8 mouse cellular contexts compared by ENCODE assay signal in genomic region chr8:79639586-79640451, GRCm38 (mm10). TPM values are rescaled to one million over a fixed set of nuclear protein-coding genes. Genes with fewer than 3 reads are reported as not detected.
DNase-seq lines count a peak whose midpoint lies in the region; ATAC-seq lines count a peak whose summit lies in the region.

Otud4 (plus strand) TSS chr8:79639618.

- peak; percentile 82 for ATAC-seq in embryonic facial prominence, embryonic 12.5 days (ENCODE audit: insufficient number of reproducible peaks, insufficient read depth, low FRiP score, low TSS enrichment)
- peak; percentile 77 for ATAC-seq in midbrain, embryonic 11.5 days (ENCODE audit: low FRiP score)

- peaks cover 21% of the 10 kb centered on the region for H3K4me1 ChIP-seq in embryonic facial prominence, embryonic 12.5 days
- peaks cover 27% of the 10 kb centered on the region for H3K4me1 ChIP-seq in limb, embryonic 10.5 days
- H3K4me1 ChIP-seq in midbrain, embryonic 11.5 days (ENCODE audit: control insufficient read depth, insufficient read depth, low read length) = peaks cover 24% of the 10 kb centered on the region

- H3K4me3 ChIP-seq in embryonic facial prominence, embryonic 12.5 days = peak within 1 kb of the TSS; percentile 81
- peak within 1 kb of the TSS; percentile 76 for H3K4me3 ChIP-seq in limb, embryonic 10.5 days
- peak within 1 kb of the TSS; percentile 93 for H3K4me3 ChIP-seq in midbrain, embryonic 11.5 days (ENCODE audit: low read depth, low read length)

- H3K36me3 ChIP-seq in embryonic facial prominence, embryonic 12.5 days = peaks cover 6% of the 10 kb centered on the region; the same call in 1 of the 2 replicates
- peaks cover 20% of the 10 kb centered on the region for H3K36me3 ChIP-seq in limb, embryonic 10.5 days
- H3K36me3 ChIP-seq in midbrain, embryonic 11.5 days (ENCODE audit: control insufficient read depth, insufficient read depth, low read length) = no peaks in the 10 kb centered on the region; the same call in 1 of the 2 replicates

- H3K9ac ChIP-seq in embryonic facial prominence, embryonic 12.5 days = peak within 1 kb of the TSS; percentile 90
- peak within 1 kb of the TSS; percentile 88 for H3K9ac ChIP-seq in midbrain, embryonic 11.5 days (ENCODE audit: low read length)

- H3K27me3 ChIP-seq in embryonic facial prominence, embryonic 12.5 days = no peaks in the 10 kb centered on the region
- H3K27me3 ChIP-seq in limb, embryonic 10.5 days (ENCODE audit: low read depth, poor library complexity, severe bottlenecking) = no peaks in the 10 kb centered on the region
- no peaks in the 10 kb centered on the region for H3K27me3 ChIP-seq in midbrain, embryonic 11.5 days (ENCODE audit: control insufficient read depth, insufficient read depth, low read length)

- peak; percentile 14 for DNase-seq in ovary, adult 18-20 months (ENCODE audit: low spot score)
- no peak for DNase-seq in ovary, postnatal 14 days (ENCODE audit: low spot score)
- DNase-seq in heart, adult 11 months = peak; percentile 96
- DNase-seq in kidney, adult 11 months = peak; percentile 55
- no peak for DNase-seq in limb, embryonic 10.5 days (ENCODE audit: low spot score)
- DNase-seq in midbrain, embryonic 11.5 days (ENCODE audit: low spot score, missing footprints) = peak; percentile 94
- peak; percentile 54 for DNase-seq in spleen, adult 12 weeks (ENCODE audit: low spot score)

- peak within 1 kb of the TSS; percentile 70 for H3K4me2 ChIP-seq in embryonic facial prominence, embryonic 12.5 days (replicated peaks)
- peak within 1 kb of the TSS; percentile 66 for H3K4me2 ChIP-seq in midbrain, embryonic 11.5 days

- under 1% methylated on average over 80 of the region's 103 CpGs for whole genome bisulfite sequencing in embryonic facial prominence, embryonic 12.5 days
- under 1% methylated on average over 103 of the region's 103 CpGs for WGBS in limb, embryonic 10.5 days
- under 1% methylated on average over 84 of the region's 103 CpGs for WGBS in midbrain, embryonic 11.5 days

- H3K27ac ChIP-seq in embryonic facial prominence, embryonic 12.5 days = peak within 1 kb of the TSS; percentile 95
- H3K27ac ChIP-seq in limb, embryonic 10.5 days = peak within 1 kb of the TSS; percentile 98
- H3K27ac ChIP-seq in midbrain, embryonic 11.5 days (ENCODE audit: low read depth, low read length) = peak within 1 kb of the TSS; percentile 89

- no peaks in the 10 kb centered on the region for H3K9me3 ChIP-seq in embryonic facial prominence, embryonic 12.5 days
- no peaks in the 10 kb centered on the region for H3K9me3 ChIP-seq in limb, embryonic 10.5 days (replicated peaks)
- no peaks in the 10 kb centered on the region for H3K9me3 ChIP-seq in midbrain, embryonic 11.5 days (ENCODE audit: control insufficient read depth, low read length)

RNA-seq across cellular contexts. Expression of gene Otud4, which starts in this region (rescaled TPM):
- 16.2 and 16.9 TPM in 2 replicates for polyA plus RNA-seq in embryonic facial prominence, embryonic 12.5 days (2016; fragmentation: Nextera tagmentation; extraction: Ambion mirVana)
- polyA plus RNA-seq in limb, embryonic 10.5 days (2016; fragmentation: Nextera tagmentation; extraction: Ambion mirVana) = 15.4 and 16.6 TPM in 2 replicates
- 22.2 and 22.7 TPM in 2 replicates for polyA plus RNA-seq in midbrain, embryonic 11.5 days (2014; fragmentation: Nextera tagmentation; extraction: Ambion mirVana)

Comparison
In these comparisons a context has a peak if more than half of its experiments do, and no peak if none do; other contexts are left out.
1. DNase-seq: peak in ovary, adult 18-20 months (single experiment), heart, adult 11 months (single experiment), kidney, adult 11 months (single experiment), midbrain, embryonic 11.5 days (single experiment) and spleen, adult 12 weeks (single experiment); none in ovary, postnatal 14 days (single experiment) and limb, embryonic 10.5 days (single experiment).
2. Peak in every context shown above with its lines, with median percentiles within 50 percentile points of each other: H3K27ac ChIP-seq and H3K4me3 ChIP-seq.